Mouse (Mus musculus): ENCODE measurements around the gene Twnk. TPM values are rescaled to one million over a fixed set of nuclear protein-coding genes. Genes with fewer than 3 reads are reported as not detected.

The Twnk gene
- polyA plus RNA-seq, 1 experiment from 2014 or later, result 18.0 TPM

DNA sequence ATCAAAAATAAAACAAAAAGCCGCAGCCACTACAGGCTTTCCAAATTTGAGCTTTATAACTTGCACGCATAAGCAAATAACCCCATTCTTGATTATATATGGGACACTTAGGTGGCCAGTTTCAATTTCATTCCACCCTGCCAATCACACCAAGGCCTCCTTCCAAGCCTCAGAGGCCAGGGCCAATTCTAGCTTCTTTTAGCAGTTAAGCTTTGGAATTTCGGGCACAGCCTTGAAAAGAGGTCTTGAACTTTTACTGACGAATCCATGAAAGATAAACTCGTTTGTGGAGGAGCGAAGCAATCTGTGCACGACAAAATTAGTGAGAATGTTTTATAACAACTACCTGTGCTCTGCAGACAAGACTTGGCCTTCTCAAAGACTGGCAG is 52.3 kb downstream of the Twnk start:
- H3K36me3 ChIP-seq (replicated peaks; ENCODE audit: control insufficient read depth, insufficient read depth, low read depth, low read length), result no peaks in the 10 kb centered on the region
- no peaks in the 10 kb centered on the region for H3K27me3 ChIP-seq (ENCODE audit: control insufficient read depth, insufficient read depth, low read length)
- 44% methylated on average over 7 of the region's 7 CpGs for WGBS
- H3K27ac ChIP-seq (replicated peaks; ENCODE audit: low read depth, low read length), result peak overlapping the region; percentile 98
- peaks cover 3% of the 10 kb centered on the region for H3K4me1 ChIP-seq (ENCODE audit: control insufficient read depth, insufficient read depth, low read length)
- H3K9ac ChIP-seq (replicated peaks; ENCODE audit: low read length), result peak overlapping the region; percentile 75
- ATAC-seq (replicated peaks; ENCODE audit: insufficient number of reproducible peaks, low FRiP score, low TSS enrichment, low read depth) (no peak), DNase-seq (ENCODE audit: low spot score) (no peak)
- H3K4me2 ChIP-seq (ENCODE audit: low read depth, low read length), result peak overlapping the region; percentile 64
- H3K4me3 ChIP-seq (ENCODE audit: low read depth, low read length), result peak overlapping the region; percentile 61
- H3K9me3 ChIP-seq (replicated peaks; ENCODE audit: control insufficient read depth, low read length), result no peaks in the 10 kb centered on the region

GRCm38 (mm10) chr19:45058113-45058839 is 52.8 kb downstream of the Twnk start:
- Histone ChIP-seq H3K36me3 (replicated peaks; ENCODE audit: control insufficient read depth, insufficient read depth, low read depth, low read length) (no peaks in the 10 kb centered on the region), H3K4me1 (ENCODE audit: control insufficient read depth, insufficient read depth, low read length) (peaks cover 3% of the 10 kb centered on the region), H3K27me3 (ENCODE audit: control insufficient read depth, insufficient read depth, low read length) (no peaks in the 10 kb centered on the region), H3K4me2 (ENCODE audit: low read depth, low read length) (peak overlapping the region; percentile 85), H3K9ac (replicated peaks; ENCODE audit: low read length) (peak overlapping the region; percentile 92), H3K27ac (replicated peaks; ENCODE audit: low read depth, low read length) (peak overlapping the region; percentile 98), H3K4me3 (ENCODE audit: low read depth, low read length) (peak overlapping the region; percentile 61), H3K9me3 (replicated peaks; ENCODE audit: control insufficient read depth, low read length) (no peaks in the 10 kb centered on the region)
- WGBS, result under 1% methylated on average over 34 of the region's 34 CpGs
- DNase-seq (ENCODE audit: low spot score) (peak; percentile 100), ATAC-seq (replicated peaks; ENCODE audit: insufficient number of reproducible peaks, low FRiP score, low TSS enrichment, low read depth) (peak; percentile 93)

DNA sequence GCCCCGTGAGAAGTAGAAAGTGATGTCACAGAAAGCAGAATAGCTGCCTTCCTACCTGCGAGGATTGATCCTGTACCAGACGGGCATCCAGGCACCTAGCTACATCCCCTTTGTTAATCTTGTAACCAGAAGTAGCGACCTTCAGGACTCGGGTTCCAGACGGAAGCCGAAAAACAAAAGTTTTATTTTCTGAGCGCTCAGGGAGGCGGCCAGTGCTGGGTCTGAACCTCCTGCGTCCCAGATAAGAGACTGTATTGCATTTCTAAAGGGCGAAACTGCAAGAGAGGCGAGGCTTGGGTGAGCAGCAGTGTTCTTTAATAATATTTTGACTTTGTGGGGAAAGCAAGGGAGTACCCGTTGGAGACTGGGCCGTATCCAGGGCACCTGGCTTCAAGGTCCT is 53.4 kb downstream of the Twnk start:
- DNase-seq (ENCODE audit: low spot score) (no peak), ATAC-seq (replicated peaks; ENCODE audit: insufficient number of reproducible peaks, low FRiP score, low TSS enrichment, low read depth) (no peak; the same call in 1 of the 2 replicates)
- Histone ChIP-seq H3K4me1 (ENCODE audit: control insufficient read depth, insufficient read depth, low read length) (peaks cover 3% of the 10 kb centered on the region), H3K4me3 (ENCODE audit: low read depth, low read length) (peak overlapping the region; percentile 61), H3K4me2 (ENCODE audit: low read depth, low read length) (peak overlapping the region; percentile 85), H3K9ac (replicated peaks; ENCODE audit: low read length) (peak overlapping the region; percentile 92), H3K9me3 (replicated peaks; ENCODE audit: control insufficient read depth, low read length) (no peaks in the 10 kb centered on the region), H3K27ac (replicated peaks; ENCODE audit: low read depth, low read length) (peak overlapping the region; percentile 98), H3K27me3 (ENCODE audit: control insufficient read depth, insufficient read depth, low read length) (peaks cover under 1% of the 10 kb centered on the region; the same call in 1 of the 2 replicates), H3K36me3 (replicated peaks; ENCODE audit: control insufficient read depth, insufficient read depth, low read depth, low read length) (no peaks in the 10 kb centered on the region)
- WGBS, result under 1% methylated on average over 14 of the region's 14 CpGs

Other genes with a start within 250 kb of the Twnk start
- 0.90 and 1.1 TPM in 2 replicates for gene Pax2, start 249.6 kb upstream of the Twnk start, polyA plus RNA-seq (2014; fragmentation: Nextera tagmentation; extraction: Ambion mirVana)
- 52.2 and 57.3 TPM in 2 replicates for gene Slf2, start 74.5 kb upstream of the Twnk start, polyA plus RNA-seq (2014; fragmentation: Nextera tagmentation; extraction: Ambion mirVana)
- 4.5 TPM in 2 replicates for gene Sema4g, start 16.6 kb upstream of the Twnk start, polyA plus RNA-seq (2014; fragmentation: Nextera tagmentation; extraction: Ambion mirVana)
- 62.9 and 66.8 TPM in 2 replicates for gene Mrpl43, start 779 bp downstream of the Twnk start, polyA plus RNA-seq (2014; fragmentation: Nextera tagmentation; extraction: Ambion mirVana)
- gene Lzts2, start 8.8 kb downstream of the Twnk start, polyA plus RNA-seq (2014; fragmentation: Nextera tagmentation; extraction: Ambion mirVana), result 53.2 and 57.8 TPM in 2 replicates
- gene Pdzd7, start 40.1 kb downstream of the Twnk start, polyA plus RNA-seq (2014; fragmentation: Nextera tagmentation; extraction: Ambion mirVana), result 0.21 and 0.41 TPM in 2 replicates
- 14.7 and 15.4 TPM in 2 replicates for gene Sfxn3, start 41.8 kb downstream of the Twnk start, polyA plus RNA-seq (2014; fragmentation: Nextera tagmentation; extraction: Ambion mirVana)
- gene Kazald1, start 69.6 kb downstream of the Twnk start, polyA plus RNA-seq (2014; fragmentation: Nextera tagmentation; extraction: Ambion mirVana), result 2.9 and 6.5 TPM in 2 replicates
- gene Tlx1, start 145.0 kb downstream of the Twnk start, polyA plus RNA-seq (2014; fragmentation: Nextera tagmentation; extraction: Ambion mirVana), result 1.8 and 2.0 TPM in 2 replicates
- 0.48 and 0.78 TPM in 2 replicates for gene Lbx1, start 230.1 kb downstream of the Twnk start, polyA plus RNA-seq (2014; fragmentation: Nextera tagmentation; extraction: Ambion mirVana)

Data from embryonic facial prominence, embryonic 11.5 days (tissue).